Mouse (Mus musculus) lung, embryonic 15.5 days (tissue): ENCODE data around the gene Fam184a. TPM values are rescaled to one million over a fixed set of nuclear protein-coding genes. Genes with fewer than 3 reads are reported as not detected.
A peak's percentile ranks its signal among the peaks of the same experiment; 100 is the strongest.

Experiments used
- ATAC-seq: fragments of 200-750 bp; cut with Nextera tagmentation; 2 replicates; pipeline ENCODE4 v1.8.0; 2017; ENCODE audit warnings: moderate number of reproducible peaks, borderline replicate concordance; ENCODE audit not compliant: low FRiP score, low TSS enrichment; ENCODE audit errors: extremely low read depth
- H3K27ac ChIP-seq: fragments of 300-500 bp; sonication (generic); 2 replicates; pipeline ENCODE4 v1.5.1; 2015; ENCODE audit warnings: moderate library complexity, mild to moderate bottlenecking, inconsistent platforms
- H3K27me3 ChIP-seq: fragments of 300-500 bp; sonication (generic); 2 replicates; pipeline ENCODE4 v1.6.1; 2015; ENCODE audit warnings: inconsistent platforms
- H3K36me3 ChIP-seq: fragments of 300-500 bp; sonication (generic); 2 replicates; pipeline ENCODE4 v1.6.1; 2015; ENCODE audit warnings: inconsistent platforms
- H3K4me1 ChIP-seq: fragments of 300-500 bp; sonication (generic); 2 replicates; pipeline ENCODE4 v1.6.1; 2015; ENCODE audit warnings: inconsistent platforms
- H3K4me2 ChIP-seq: fragments of 300-500 bp; sonication (generic); 2 replicates; pipeline ENCODE4 v1.6.1; 2015; ENCODE audit warnings: inconsistent platforms, mild to moderate bottlenecking, moderate library complexity
- H3K4me3 ChIP-seq: fragments of 300-500 bp; sonication (generic); 2 replicates; pipeline ENCODE4 v1.5.1; 2015; ENCODE audit warnings: mild to moderate bottlenecking, inconsistent platforms
- H3K9ac ChIP-seq: fragments of 300-500 bp; sonication (generic); 2 replicates; pipeline ENCODE4 v1.6.1; 2015; ENCODE audit warnings: inconsistent platforms
- H3K9me3 ChIP-seq: fragments of 300-500 bp; sonication (generic); 2 replicates; pipeline ENCODE4 v1.6.1; 2016; ENCODE audit warnings: inconsistent platforms
- WGBS: fragments of 180-500 bp; shearing (Covaris S2); methylation state at CpG from one replicate; pipeline ENCODE4 v1.1.7; 2015; 5-methylcytosine and 5-hydroxymethylcytosine counted together
- polyA plus RNA-seq: library from polyadenylated mRNA; unstranded; fragments of >200 nt; fragmentation: Nextera tagmentation; extraction: Ambion mirVana; gene quantifications from 2 replicates; pipeline ENCODE4 v1.2.1, GENCODE M21; 2015

The Fam184a gene
- polyA plus RNA-seq, 1 experiment from 2014 or later: 5.2 TPM

GRCm38 (mm10) chr10:53629918-53630250 is 121.0 kb downstream of the Fam184a start:
- peaks cover 2% of the 10 kb centered on the region; the same call in 1 of the 2 replicates for H3K36me3 ChIP-seq
- H3K27me3 ChIP-seq: no peaks in the 10 kb centered on the region
- H3K27ac ChIP-seq: peak overlapping the region; percentile 95
- peak overlapping the region; percentile 65 for H3K9ac ChIP-seq
- peak overlapping the region; percentile 59 for H3K4me2 ChIP-seq
- WGBS: 1% methylated on average over 35 of the region's 35 CpGs
- ATAC-seq: peak; percentile 96
- no peaks in the 10 kb centered on the region for H3K9me3 ChIP-seq
- H3K4me1 ChIP-seq: peaks cover 7% of the 10 kb centered on the region
- peak overlapping the region; percentile 68 for H3K4me3 ChIP-seq

- Histone ChIP-seq H3K4me1 (peaks cover 7% of the 10 kb centered on the region), H3K9me3 (no peaks in the 10 kb centered on the region), H3K4me2 (peak overlapping the region; percentile 59), H3K36me3 (peaks cover 3% of the 10 kb centered on the region; the same call in 1 of the 2 replicates), H3K27ac (peak overlapping the region; percentile 95), H3K4me3 (peak overlapping the region; percentile 68), H3K27me3 (no peaks in the 10 kb centered on the region), H3K9ac (peak overlapping the region; percentile 65)
- ATAC-seq: peak; percentile 77
- under 1% methylated on average over 66 of the region's 67 CpGs for WGBS
These were observed 121.5 kb downstream of the Fam184a start for GRCm38 (mm10) chr10:53629247-53629917.

DNA sequence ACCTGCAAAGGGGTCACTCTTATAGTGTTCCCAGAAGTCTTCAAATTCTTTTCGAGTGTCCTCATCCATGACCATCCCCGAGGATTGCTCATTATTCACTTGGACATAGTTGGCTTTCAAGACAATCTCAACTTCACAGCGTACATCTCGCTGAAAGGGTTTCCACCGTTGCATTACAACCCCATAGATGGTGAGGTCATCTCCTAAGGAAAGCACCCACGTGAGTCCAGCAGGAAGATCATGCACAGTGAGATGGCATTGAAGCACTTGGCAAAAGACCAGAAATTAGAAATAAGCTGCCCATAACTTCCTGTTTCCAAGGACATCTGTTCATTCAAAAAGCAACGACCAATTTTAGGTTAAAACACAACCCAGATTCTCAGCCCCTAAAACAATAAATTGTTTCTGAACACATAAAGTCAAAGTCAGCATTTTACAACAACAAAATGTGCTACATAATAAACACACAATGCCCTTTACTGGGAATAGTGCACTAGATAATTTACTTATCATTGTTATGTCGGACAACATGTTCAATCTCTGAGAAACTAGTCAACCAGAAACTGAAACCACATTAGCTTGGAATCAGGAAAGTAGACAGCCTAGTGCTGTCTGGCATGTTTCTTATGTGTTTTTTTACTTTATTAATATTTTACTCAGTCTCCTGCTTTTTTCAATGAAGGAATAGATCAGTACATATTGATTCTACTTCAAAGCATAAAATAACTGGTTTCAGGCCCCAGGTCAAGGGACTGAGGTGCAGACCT is 134.9 kb downstream of the Fam184a start:
- ATAC-seq: no peak
- Histone ChIP-seq H3K27ac (no peak overlapping the region), H3K4me1 (no peaks in the 10 kb centered on the region), H3K9ac (no peak overlapping the region), H3K36me3 (peaks cover 53% of the 10 kb centered on the region), H3K4me3 (no peak overlapping the region), H3K4me2 (no peak overlapping the region), H3K27me3 (no peaks in the 10 kb centered on the region), H3K9me3 (no peaks in the 10 kb centered on the region)
- 69% methylated on average over 8 of the region's 8 CpGs for WGBS

DNA sequence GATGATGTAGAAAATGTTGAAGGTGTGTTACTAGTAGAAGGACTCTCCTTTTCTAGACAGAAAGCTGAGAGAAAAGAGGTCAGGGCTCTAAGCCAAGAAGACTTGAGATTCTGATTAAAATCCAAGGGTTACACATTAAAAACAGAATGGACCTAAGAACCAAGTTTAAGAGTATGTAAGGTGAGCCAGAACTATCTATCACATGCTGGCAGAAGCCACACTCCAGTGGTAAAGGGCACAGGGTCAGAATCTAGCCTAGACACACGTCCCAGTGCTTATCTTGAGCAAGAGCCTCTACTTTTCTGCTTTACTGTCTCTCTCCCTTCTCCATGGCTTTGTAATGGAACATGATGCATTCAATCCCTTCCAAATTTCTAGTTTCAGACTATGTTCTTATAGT is 137.0 kb downstream of the Fam184a start:
- Histone ChIP-seq H3K27ac (no peak overlapping the region), H3K27me3 (no peaks in the 10 kb centered on the region), H3K36me3 (peaks cover 53% of the 10 kb centered on the region), H3K4me1 (no peaks in the 10 kb centered on the region), H3K4me2 (no peak overlapping the region), H3K9me3 (no peaks in the 10 kb centered on the region), H3K4me3 (no peak overlapping the region), H3K9ac (no peak overlapping the region)
- WGBS: 68% methylated on average over 1 of the region's 1 CpGs
- no peak for ATAC-seq

DNA sequence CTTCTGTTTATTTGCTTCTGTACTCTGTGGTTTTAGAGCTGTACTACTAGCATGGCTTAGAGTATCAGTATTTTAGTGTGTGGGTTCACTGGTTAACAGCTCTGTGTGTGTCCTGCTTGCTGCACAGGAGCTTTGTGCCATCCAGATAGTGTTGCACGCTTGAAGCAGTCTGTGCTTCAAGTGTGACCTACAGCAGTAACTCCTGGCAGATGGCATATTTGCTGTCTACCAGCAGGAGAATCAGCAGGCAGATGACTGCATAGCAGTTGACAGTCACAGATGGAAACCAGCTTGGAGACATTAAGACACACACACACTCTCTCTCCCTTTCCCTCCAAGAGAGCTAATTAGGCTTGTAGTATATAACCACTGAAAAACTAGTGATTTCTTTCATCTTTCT is 138.8 kb downstream of the Fam184a start:
- Histone ChIP-seq H3K27me3 (no peaks in the 10 kb centered on the region), H3K27ac (no peak overlapping the region), H3K36me3 (peaks cover 64% of the 10 kb centered on the region), H3K4me3 (no peak overlapping the region), H3K4me1 (no peaks in the 10 kb centered on the region), H3K9me3 (no peaks in the 10 kb centered on the region), H3K4me2 (no peak overlapping the region), H3K9ac (no peak overlapping the region)
- ATAC-seq: no peak
- WGBS: 79% methylated on average over 1 of the region's 1 CpGs

- Histone ChIP-seq H3K4me2 (no peak overlapping the region), H3K27ac (no peak overlapping the region), H3K4me3 (no peak overlapping the region), H3K27me3 (no peaks in the 10 kb centered on the region), H3K9me3 (no peaks in the 10 kb centered on the region), H3K36me3 (peaks cover 64% of the 10 kb centered on the region), H3K4me1 (no peaks in the 10 kb centered on the region), H3K9ac (no peak overlapping the region)
- no peak for ATAC-seq
- WGBS: 57% methylated on average over 2 of the region's 2 CpGs
These were observed 142.6 kb downstream of the Fam184a start for GRCm38 (mm10) chr10:53608274-53608673.

- WGBS: 51% methylated on average over 2 of the region's 2 CpGs
- peaks cover 2% of the 10 kb centered on the region; the same call in 1 of the 2 replicates for H3K4me1 ChIP-seq
- no peaks in the 10 kb centered on the region for H3K9me3 ChIP-seq
- H3K4me2 ChIP-seq: no peak overlapping the region
- H3K27ac ChIP-seq: no peak overlapping the region
- H3K36me3 ChIP-seq: peaks cover 71% of the 10 kb centered on the region
- no peaks in the 10 kb centered on the region for H3K27me3 ChIP-seq
- no peak overlapping the region for H3K9ac ChIP-seq
- H3K4me3 ChIP-seq: no peak overlapping the region
- ATAC-seq: no peak
These were observed 145.6 kb downstream of the Fam184a start for GRCm38 (mm10) chr10:53605328-53605727.

DNA sequence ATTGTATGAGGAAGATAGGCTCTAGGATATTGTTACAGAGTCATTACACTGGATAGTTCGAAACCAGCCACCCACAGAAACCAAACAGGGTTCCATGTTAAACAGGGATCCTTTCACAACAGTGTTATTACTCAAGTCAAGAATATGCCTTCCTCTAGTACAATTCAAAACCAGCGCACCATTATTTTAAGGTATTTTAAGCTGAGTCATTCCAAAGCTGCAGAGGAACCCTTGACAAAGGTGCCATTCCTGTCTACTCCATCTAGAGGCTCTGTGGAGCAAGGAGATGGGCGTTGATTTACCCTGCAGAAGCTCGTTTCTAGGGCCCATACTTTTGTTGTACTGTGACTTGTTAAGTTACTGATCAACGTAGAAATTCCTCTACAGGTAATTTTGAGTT is 152.1 kb downstream of the Fam184a start:
- Histone ChIP-seq H3K4me3 (peak overlapping the region; percentile 20), H3K27ac (no peak overlapping the region), H3K9me3 (no peaks in the 10 kb centered on the region), H3K36me3 (peaks cover 27% of the 10 kb centered on the region; the same call in 1 of the 2 replicates), H3K9ac (no peak overlapping the region), H3K27me3 (no peaks in the 10 kb centered on the region), H3K4me1 (peaks cover 26% of the 10 kb centered on the region), H3K4me2 (peak overlapping the region; percentile 63)
- WGBS: 47% methylated on average over 5 of the region's 5 CpGs
- ATAC-seq: no peak

- H3K36me3 ChIP-seq: peaks cover 14% of the 10 kb centered on the region; the same call in 1 of the 2 replicates
- under 1% methylated on average over 86 of the region's 99 CpGs for WGBS
These were observed 153.6 kb downstream of the Fam184a start for GRCm38 (mm10) chr10:53597121-53597881.

GRCm38 (mm10) chr10:53596677-53597120 is 154.2 kb downstream of the Fam184a start, which contains the start of gene Asf1a:
Gene Asf1a, plus strand, starts transcription at chr10:53596757.
- Histone ChIP-seq H3K27me3 (no peaks in the 10 kb centered on the region), H3K4me3 (peak within 1 kb of the TSS; percentile 99), H3K9me3 (no peaks in the 10 kb centered on the region), H3K4me2 (peak within 1 kb of the TSS; percentile 72), H3K9ac (peak within 1 kb of the TSS; percentile 96), H3K27ac (peak within 1 kb of the TSS; percentile 99), H3K4me1 (peaks cover 26% of the 10 kb centered on the region), H3K36me3 (0 out of 2 replicates have a peak, but pooled peaks cover 10% of the 10 kb centered on the region)
- peak; percentile 99 for ATAC-seq
- 2% methylated on average over 52 of the region's 52 CpGs for WGBS

More at GRCm38 (mm10) chr10:53597121-53597881, 153.6 kb downstream of the Fam184a start:
- Histone ChIP-seq H3K27me3 (no peaks in the 10 kb centered on the region), H3K4me3 (peak overlapping the region; percentile 99), H3K4me1 (peaks cover 26% of the 10 kb centered on the region), H3K4me2 (peak overlapping the region; percentile 63), H3K9ac (peak overlapping the region; percentile 96), H3K27ac (peak overlapping the region; percentile 99), H3K9me3 (no peaks in the 10 kb centered on the region)
- peak; percentile 15; the same call in 1 of the 2 replicates for ATAC-seq
